Mouse (Mus musculus): ENCODE measurements around the gene Htra1. TPM values are rescaled to one million over a fixed set of nuclear protein-coding genes. Genes with fewer than 3 reads are reported as not detected.

Gene Htra1
- polyA plus RNA-seq, 1 experiment = 33.2 TPM

DNA sequence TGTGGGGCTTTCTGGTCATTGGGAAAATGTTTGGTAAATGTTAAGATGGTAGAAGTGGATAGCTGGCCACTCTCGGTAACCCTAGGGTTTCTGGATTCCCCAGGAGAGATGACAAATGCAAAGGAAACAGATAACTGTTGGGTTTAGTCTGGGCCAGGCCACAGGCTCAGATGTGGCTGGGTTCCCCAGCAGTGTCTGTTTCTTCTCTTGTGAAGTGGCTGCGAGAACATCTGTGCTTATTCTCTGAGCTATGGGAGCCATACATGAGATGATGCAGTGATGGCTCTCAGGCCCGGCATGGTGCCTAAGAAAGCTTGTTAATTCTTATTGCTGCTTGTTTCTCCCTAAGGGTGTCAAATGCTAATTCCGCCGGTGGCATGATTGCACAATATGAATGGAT is 68.2 kb downstream of the Htra1 start:
- no peaks in the 10 kb centered on the region for H3K4me1 ChIP-seq (ENCODE audit: control insufficient read depth, insufficient read depth, low read length)
- peaks cover 5% of the 10 kb centered on the region for H3K9me3 ChIP-seq (replicated peaks; ENCODE audit: control insufficient read depth, insufficient read depth, low read length, poor library complexity, severe bottlenecking)
- H3K36me3 ChIP-seq (ENCODE audit: control insufficient read depth, insufficient read depth, low read length, poor library complexity, severe bottlenecking) = no peaks in the 10 kb centered on the region
- H3K27me3 ChIP-seq (ENCODE audit: control insufficient read depth, insufficient read depth, low read length, poor library complexity, severe bottlenecking) = peaks cover 1% of the 10 kb centered on the region; the same call in 1 of the 2 replicates
- TF ChIP-seq POLR2A (IDR thresholded peaks at IDR 0.05; ENCODE audit: insufficient read depth, low read length) (no peak), CTCF (IDR thresholded peaks at IDR 0.05; ENCODE audit: low read depth, low read length) (no peak), EP300 (IDR thresholded peaks at IDR 0.05; ENCODE audit: insufficient read depth, low read depth, low read length) (no peak)
- H3K4me3 ChIP-seq (ENCODE audit: low read depth, low read length) = no peak overlapping the region
- no peak overlapping the region for H3K9ac ChIP-seq (ENCODE audit: low read depth, poor library complexity, severe bottlenecking)
- H3K27ac ChIP-seq (ENCODE audit: insufficient read depth, low read length) = no peak overlapping the region

- no peaks in the 10 kb centered on the region for H3K4me1 ChIP-seq (ENCODE audit: control insufficient read depth, insufficient read depth, low read length)
- no peaks in the 10 kb centered on the region for H3K36me3 ChIP-seq (ENCODE audit: control insufficient read depth, insufficient read depth, low read length, poor library complexity, severe bottlenecking)
- H3K27me3 ChIP-seq (ENCODE audit: control insufficient read depth, insufficient read depth, low read length, poor library complexity, severe bottlenecking) = no peaks in the 10 kb centered on the region
- peaks cover 5% of the 10 kb centered on the region for H3K9me3 ChIP-seq (replicated peaks; ENCODE audit: control insufficient read depth, insufficient read depth, low read length, poor library complexity, severe bottlenecking)
- H3K27ac ChIP-seq (ENCODE audit: insufficient read depth, low read length) = no peak overlapping the region
- H3K9ac ChIP-seq (ENCODE audit: low read depth, poor library complexity, severe bottlenecking) = no peak overlapping the region
- no peak for TF ChIP-seq POLR2A (IDR thresholded peaks at IDR 0.05; ENCODE audit: insufficient read depth, low read length)
- no peak for TF ChIP-seq EP300 (IDR thresholded peaks at IDR 0.05; ENCODE audit: insufficient read depth, low read depth, low read length)
- no peak for TF ChIP-seq CTCF (IDR thresholded peaks at IDR 0.05; ENCODE audit: low read depth, low read length)
- no peak overlapping the region for H3K4me3 ChIP-seq (ENCODE audit: low read depth, low read length)
These were observed 71.3 kb downstream of the Htra1 start for GRCm38 (mm10) chr7:131007221-131007620.

DNA sequence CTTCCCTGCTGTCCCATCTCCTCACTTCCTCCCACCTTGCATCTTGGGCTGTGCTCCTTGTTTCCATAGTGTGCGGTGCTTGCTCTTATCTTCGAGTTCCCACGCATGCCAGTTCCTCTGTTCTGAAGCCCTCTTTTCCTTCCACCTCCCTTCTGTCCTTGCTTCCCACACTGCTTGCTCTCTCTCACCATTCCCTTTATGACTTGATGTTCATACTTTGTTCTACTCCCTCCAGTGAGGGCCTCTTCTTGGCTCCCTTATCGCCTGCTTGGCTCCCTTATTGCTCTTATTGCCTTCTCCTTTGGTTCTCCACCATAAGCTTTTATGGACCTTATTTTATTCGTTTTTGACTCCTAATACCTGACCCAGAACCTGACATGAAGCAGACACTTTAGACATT is 73.3 kb downstream of the Htra1 start:
- Histone ChIP-seq H3K4me1 (ENCODE audit: control insufficient read depth, insufficient read depth, low read length) (no peaks in the 10 kb centered on the region), H3K4me3 (ENCODE audit: low read depth, low read length) (no peak overlapping the region), H3K27ac (ENCODE audit: insufficient read depth, low read length) (no peak overlapping the region), H3K9me3 (replicated peaks; ENCODE audit: control insufficient read depth, insufficient read depth, low read length, poor library complexity, severe bottlenecking) (peaks cover 5% of the 10 kb centered on the region), H3K36me3 (ENCODE audit: control insufficient read depth, insufficient read depth, low read length, poor library complexity, severe bottlenecking) (no peaks in the 10 kb centered on the region), H3K9ac (ENCODE audit: low read depth, poor library complexity, severe bottlenecking) (no peak overlapping the region), H3K27me3 (ENCODE audit: control insufficient read depth, insufficient read depth, low read length, poor library complexity, severe bottlenecking) (no peaks in the 10 kb centered on the region)
- TF ChIP-seq CTCF (IDR thresholded peaks at IDR 0.05; ENCODE audit: low read depth, low read length) (no peak), POLR2A (IDR thresholded peaks at IDR 0.05; ENCODE audit: insufficient read depth, low read length) (no peak), EP300 (IDR thresholded peaks at IDR 0.05; ENCODE audit: insufficient read depth, low read depth, low read length) (no peak)

GRCm38 (mm10) chr7:131011901-131012300 is 76.0 kb downstream of the Htra1 start:
- Histone ChIP-seq H3K4me1 (ENCODE audit: control insufficient read depth, insufficient read depth, low read length) (no peaks in the 10 kb centered on the region), H3K27me3 (ENCODE audit: control insufficient read depth, insufficient read depth, low read length, poor library complexity, severe bottlenecking) (no peaks in the 10 kb centered on the region), H3K27ac (ENCODE audit: insufficient read depth, low read length) (no peak overlapping the region), H3K4me3 (ENCODE audit: low read depth, low read length) (no peak overlapping the region), H3K36me3 (ENCODE audit: control insufficient read depth, insufficient read depth, low read length, poor library complexity, severe bottlenecking) (no peaks in the 10 kb centered on the region), H3K9me3 (replicated peaks; ENCODE audit: control insufficient read depth, insufficient read depth, low read length, poor library complexity, severe bottlenecking) (no peaks in the 10 kb centered on the region; the same call in none of the 2 replicates), H3K9ac (ENCODE audit: low read depth, poor library complexity, severe bottlenecking) (no peak overlapping the region)
- TF ChIP-seq EP300 (IDR thresholded peaks at IDR 0.05; ENCODE audit: insufficient read depth, low read depth, low read length) = no peak
- no peak for TF ChIP-seq POLR2A (IDR thresholded peaks at IDR 0.05; ENCODE audit: insufficient read depth, low read length)
- no peak for TF ChIP-seq CTCF (IDR thresholded peaks at IDR 0.05; ENCODE audit: low read depth, low read length)

- Histone ChIP-seq H3K27ac (ENCODE audit: insufficient read depth, low read length) (no peak overlapping the region), H3K9ac (ENCODE audit: low read depth, poor library complexity, severe bottlenecking) (no peak overlapping the region), H3K36me3 (ENCODE audit: control insufficient read depth, insufficient read depth, low read length, poor library complexity, severe bottlenecking) (no peaks in the 10 kb centered on the region), H3K27me3 (ENCODE audit: control insufficient read depth, insufficient read depth, low read length, poor library complexity, severe bottlenecking) (no peaks in the 10 kb centered on the region), H3K4me3 (ENCODE audit: low read depth, low read length) (no peak overlapping the region), H3K9me3 (replicated peaks; ENCODE audit: control insufficient read depth, insufficient read depth, low read length, poor library complexity, severe bottlenecking) (no peaks in the 10 kb centered on the region; the same call in none of the 2 replicates), H3K4me1 (ENCODE audit: control insufficient read depth, insufficient read depth, low read length) (no peaks in the 10 kb centered on the region)
- TF ChIP-seq EP300 (IDR thresholded peaks at IDR 0.05; ENCODE audit: insufficient read depth, low read depth, low read length) (no peak), POLR2A (IDR thresholded peaks at IDR 0.05; ENCODE audit: insufficient read depth, low read length) (no peak), CTCF (IDR thresholded peaks at IDR 0.05; ENCODE audit: low read depth, low read length) (no peak)
These were observed 83.3 kb downstream of the Htra1 start for GRCm38 (mm10) chr7:131019181-131019580.

GRCm38 (mm10) chr7:131024807-131025206 is 88.9 kb downstream of the Htra1 start:
- TF ChIP-seq CTCF (IDR thresholded peaks at IDR 0.05; ENCODE audit: low read depth, low read length) (no peak), POLR2A (IDR thresholded peaks at IDR 0.05; ENCODE audit: insufficient read depth, low read length) (no peak), EP300 (IDR thresholded peaks at IDR 0.05; ENCODE audit: insufficient read depth, low read depth, low read length) (no peak)
- Histone ChIP-seq H3K27ac (ENCODE audit: insufficient read depth, low read length) (no peak overlapping the region), H3K36me3 (ENCODE audit: control insufficient read depth, insufficient read depth, low read length, poor library complexity, severe bottlenecking) (no peaks in the 10 kb centered on the region), H3K27me3 (ENCODE audit: control insufficient read depth, insufficient read depth, low read length, poor library complexity, severe bottlenecking) (no peaks in the 10 kb centered on the region), H3K9ac (ENCODE audit: low read depth, poor library complexity, severe bottlenecking) (no peak overlapping the region), H3K9me3 (replicated peaks; ENCODE audit: control insufficient read depth, insufficient read depth, low read length, poor library complexity, severe bottlenecking) (no peaks in the 10 kb centered on the region), H3K4me1 (ENCODE audit: control insufficient read depth, insufficient read depth, low read length) (no peaks in the 10 kb centered on the region), H3K4me3 (ENCODE audit: low read depth, low read length) (no peak overlapping the region)
